Comparison of ENCODE assay signal across 9 mouse cellular contexts in genomic region chr10:90689854-90690513, GRCm38 (mm10).
A peak's percentile ranks its signal among the peaks of the same experiment; 100 is the strongest.
DNase-seq lines count a peak whose midpoint lies in the region; ATAC-seq and TF ChIP-seq lines count a peak whose summit lies in the region.
"Had no signal": no experiment of that assay in that cellular context is flagged by ENCODE, and none has a peak within 500 bp of the region (broad histone marks: within the 10 kb centered on the region; RNA-seq: fewer than 3 reads in every experiment).

No protein-coding gene starts in this region.

- H3K4me1 ChIP-seq in kidney, embryonic 16.5 days (ENCODE audit: insufficient read depth, low read length), result no peaks in the 10 kb centered on the region
- H3K4me1 ChIP-seq: embryonic facial prominence, embryonic 12.5 days had no signal

- intact Hi-C loops in heart, postnatal 14 days (cut with DNase I), result loop anchor here (1.0 to 10.0 kb wide), 3 partner anchors 455 to 609 kb away; no protein-coding TSS in a partner anchor
- intact Hi-C loops in left cerebral cortex, postnatal 25 days (cut with DNase I), result loop anchor here (2.0 to 5.0 kb wide), 3 partner anchors 258 to 609 kb away; no protein-coding TSS in a partner anchor

- WGBS in kidney, embryonic 16.5 days, result 58% methylated on average over 11 of the region's 11 CpGs

- H3K4me2 ChIP-seq in kidney, embryonic 16.5 days (replicated peaks; ENCODE audit: low read depth, low read length), result no peak overlapping the region
- peak overlapping the region; percentile 5 for H3K4me2 ChIP-seq in myocyte (ENCODE audit: low read depth)
- H3K4me2 ChIP-seq: embryonic facial prominence, embryonic 12.5 days had no signal

- no peaks in the 10 kb centered on the region for H3K9me3 ChIP-seq in kidney, embryonic 16.5 days (ENCODE audit: low read length)
- H3K9me3 ChIP-seq: embryonic facial prominence, embryonic 12.5 days had no signal

- H3K36me3 ChIP-seq in kidney, embryonic 16.5 days (ENCODE audit: insufficient read depth, low read length), result no peaks in the 10 kb centered on the region
- no peaks in the 10 kb centered on the region for H3K36me3 ChIP-seq in myocyte (ENCODE audit: control insufficient read depth, insufficient read depth)
- H3K36me3 ChIP-seq: embryonic facial prominence, embryonic 12.5 days had no signal

- no peak overlapping the region for H3K27ac ChIP-seq in kidney, embryonic 16.5 days (ENCODE audit: low read length)
- H3K27ac ChIP-seq: embryonic facial prominence, embryonic 12.5 days had no signal

- H3K27me3 ChIP-seq in kidney, embryonic 16.5 days (ENCODE audit: insufficient read depth, low read length), result no peaks in the 10 kb centered on the region
- H3K27me3 ChIP-seq in myocyte (ENCODE audit: control insufficient read depth, insufficient read depth, insufficient read length), result no peaks in the 10 kb centered on the region
- H3K27me3 ChIP-seq: embryonic facial prominence, embryonic 12.5 days had no signal

- no peak overlapping the region for H3ac ChIP-seq in myocyte (ENCODE audit: control insufficient read depth, insufficient read length)

- no peak for TF ChIP-seq POLR2A in myocyte (IDR thresholded peaks at IDR 0.05; ENCODE audit: insufficient read length, low read depth)

- H3K9ac ChIP-seq in kidney, embryonic 16.5 days (replicated peaks; ENCODE audit: low read length), result no peak overlapping the region
- H3K9ac ChIP-seq: embryonic facial prominence, embryonic 12.5 days had no signal

- no peak overlapping the region for H3K4me3 ChIP-seq in kidney, embryonic 16.5 days (ENCODE audit: low read length)
- no peak overlapping the region for H3K4me3 ChIP-seq in myocyte
- H3K4me3 ChIP-seq: embryonic facial prominence, embryonic 12.5 days had no signal

- no peak for ATAC-seq in kidney, embryonic 16.5 days (ENCODE audit: low FRiP score, low TSS enrichment)

- H3K79me2 ChIP-seq in myocyte (ENCODE audit: control insufficient read depth, insufficient read depth), result no peaks in the 10 kb centered on the region

- DNase-seq in kidney, adult 8-10 months, result peak; percentile 11 to 58
- DNase-seq in adrenal gland, adult 18-20 months (ENCODE audit: low spot score in 2 of 2), result peak; percentile 69 to 71
- DNase-seq in embryo, embryonic 10.5 days (ENCODE audit: low spot score), result peak; percentile 85
- DNase-seq in heart, postnatal 14 days, result peak; percentile 59 to 78
- peak; percentile 77 to 80 for DNase-seq in left cerebral cortex, postnatal 25 days (ENCODE audit: low spot score in 2 of 2)
- peak; percentile 29 for DNase-seq in urinary bladder, adult 2 months (ENCODE audit: low spot score)

TF ChIP-seq in myocyte, 11 proteins besides CTCF, POLR2A, EP300 and RAD21:
- no peak for TF ChIP-seq E2F4 (IDR thresholded peaks at IDR 0.05; ENCODE audit: insufficient read depth)
- TF ChIP-seq USF1 (IDR thresholded peaks at IDR 0.05; ENCODE audit: low read depth), result no peak
- TF ChIP-seq TCF3 (IDR thresholded peaks at IDR 0.05; ENCODE audit: insufficient read length, low read depth), result no peak
- TF ChIP-seq MAX (IDR thresholded peaks at IDR 0.05; ENCODE audit: low read depth), result no peak
- no peak for TF ChIP-seq REST (IDR thresholded peaks at IDR 0.05; ENCODE audit: insufficient read depth, insufficient read length)
- TF ChIP-seq CEBPB (IDR thresholded peaks at IDR 0.05; ENCODE audit: insufficient read depth, poor library complexity, severe bottlenecking), result no peak
- no peak for TF ChIP-seq MYOD1 (IDR thresholded peaks at IDR 0.05; ENCODE audit: control insufficient read depth in 1 of 3, insufficient read length in 2 of 3, low read depth in 2 of 3)
- no peak for TF ChIP-seq POLR2AphosphoS2 (IDR thresholded peaks at IDR 0.05; ENCODE audit: insufficient read length, low read depth)
- no peak for TF ChIP-seq TCF12 (IDR thresholded peaks at IDR 0.05; ENCODE audit: insufficient read depth, poor library complexity, severe bottlenecking)
- no peak for TF ChIP-seq SRF (IDR thresholded peaks at IDR 0.05; ENCODE audit: control insufficient read depth, insufficient read length, low read depth)
- TF ChIP-seq MYOG (IDR thresholded peaks at IDR 0.05; ENCODE audit: control insufficient read depth in 1 of 3, insufficient read depth in 1 of 3, insufficient read length in 2 of 3, low read depth in 2 of 3), result no peak

Comparison
In these comparisons a context has a peak if more than half of its experiments do, and no peak if none do; other contexts are left out.
1. DNase-seq: peak in every context shown above with its lines; median percentile 85 in embryo, embryonic 10.5 days; 78 in left cerebral cortex, postnatal 25 days; 70 in adrenal gland, adult 18-20 months; 68 in heart, postnatal 14 days; 34 in kidney, adult 8-10 months; 29 in urinary bladder, adult 2 months.